Mouse (Mus musculus): ENCODE data around the gene Rtl8c.
"Not testable (repeated sequence)": the region's sequence is repeated elsewhere in the genome, so short reads cannot be mapped to it uniquely, and the experiment has no call there.

Gene Rtl8c

DNA sequence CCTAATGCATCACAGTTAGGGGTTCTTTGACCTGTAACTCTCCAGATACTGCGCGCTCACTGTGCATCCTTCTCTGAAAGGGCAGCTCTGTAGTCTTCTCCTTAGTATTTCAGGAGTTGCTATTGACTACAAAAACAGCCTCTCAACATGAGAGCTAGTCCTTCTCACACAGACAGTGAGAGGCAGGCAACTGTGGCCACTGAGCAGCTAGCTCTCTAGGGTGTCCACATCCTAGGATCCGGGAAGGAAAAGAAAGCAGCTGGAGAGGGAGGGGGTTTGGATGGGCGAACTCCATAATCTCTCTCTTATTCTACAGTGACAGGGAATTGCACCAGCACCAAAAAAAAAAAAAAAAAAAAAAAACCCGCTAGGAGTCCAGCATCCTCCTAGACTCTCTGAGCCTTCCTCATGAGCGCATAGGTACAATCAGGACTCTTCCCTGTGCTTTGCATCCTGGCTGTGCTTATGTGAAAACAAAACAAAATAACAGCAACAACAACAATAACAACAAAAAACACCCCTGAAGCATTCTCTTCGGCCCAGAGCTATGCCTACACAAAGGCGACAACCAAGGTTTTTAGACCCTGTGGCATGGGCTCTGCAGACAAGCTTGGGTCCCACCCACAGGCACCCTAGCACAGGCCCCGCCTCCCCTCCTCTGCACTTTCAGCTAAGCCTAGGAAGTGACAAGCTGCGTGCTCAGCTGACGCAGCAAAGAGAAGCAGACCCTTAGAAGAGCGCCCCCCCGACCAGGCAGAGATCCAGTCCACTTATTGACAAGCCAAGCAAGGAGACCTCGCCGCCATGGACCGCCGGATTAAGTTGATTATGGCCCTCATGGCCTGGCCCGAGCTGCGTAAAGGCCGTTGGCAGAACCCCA is at the start of gene Rtl8c:
Gene Rtl8c (plus strand): TSS at position 791 of the 880 bp plus-strand sequence.
- DNase-seq (ENCODE audit: low spot score) = peak; percentile 25

- DNase-seq (ENCODE audit: low spot score) = no peak
Measured at GRCm38 (mm10) chrX:53579311-53579710, 28.5 kb upstream of the Rtl8c start.

- DNase-seq (ENCODE audit: low spot score) = not testable (repeated sequence)
Measured at GRCm38 (mm10) chrX:53581407-53581806, 26.4 kb upstream of the Rtl8c start.

- not testable (repeated sequence) for DNase-seq (ENCODE audit: low spot score)
Measured at GRCm38 (mm10) chrX:53583404-53583803, 24.4 kb upstream of the Rtl8c start.

- peak; percentile 26 for DNase-seq (ENCODE audit: low spot score)
Measured at GRCm38 (mm10) chrX:53599993-53600392, 7.8 kb upstream of the Rtl8c start.

DNA sequence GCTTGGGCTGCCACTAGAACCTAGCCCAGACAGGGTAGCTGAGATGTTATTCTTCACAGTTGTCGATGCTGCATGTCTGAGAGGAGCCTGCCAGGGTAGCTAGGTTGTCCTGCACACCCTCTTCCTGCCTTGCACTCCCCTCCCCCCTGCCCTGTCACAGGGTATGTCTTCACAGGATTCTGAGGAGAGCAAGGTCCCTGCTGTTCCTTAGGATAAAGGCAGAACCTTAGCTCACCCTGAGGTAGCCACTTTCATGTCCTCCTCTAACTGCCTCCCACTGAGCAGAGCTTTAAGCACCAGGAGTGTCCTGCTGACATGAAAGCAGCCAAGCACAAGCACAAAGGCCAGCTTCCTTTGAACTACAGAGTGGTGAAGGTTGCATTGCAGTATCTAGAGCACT is 1.7 kb upstream of the Rtl8c start:
- not testable (repeated sequence) for DNase-seq (ENCODE audit: low spot score)

DNA sequence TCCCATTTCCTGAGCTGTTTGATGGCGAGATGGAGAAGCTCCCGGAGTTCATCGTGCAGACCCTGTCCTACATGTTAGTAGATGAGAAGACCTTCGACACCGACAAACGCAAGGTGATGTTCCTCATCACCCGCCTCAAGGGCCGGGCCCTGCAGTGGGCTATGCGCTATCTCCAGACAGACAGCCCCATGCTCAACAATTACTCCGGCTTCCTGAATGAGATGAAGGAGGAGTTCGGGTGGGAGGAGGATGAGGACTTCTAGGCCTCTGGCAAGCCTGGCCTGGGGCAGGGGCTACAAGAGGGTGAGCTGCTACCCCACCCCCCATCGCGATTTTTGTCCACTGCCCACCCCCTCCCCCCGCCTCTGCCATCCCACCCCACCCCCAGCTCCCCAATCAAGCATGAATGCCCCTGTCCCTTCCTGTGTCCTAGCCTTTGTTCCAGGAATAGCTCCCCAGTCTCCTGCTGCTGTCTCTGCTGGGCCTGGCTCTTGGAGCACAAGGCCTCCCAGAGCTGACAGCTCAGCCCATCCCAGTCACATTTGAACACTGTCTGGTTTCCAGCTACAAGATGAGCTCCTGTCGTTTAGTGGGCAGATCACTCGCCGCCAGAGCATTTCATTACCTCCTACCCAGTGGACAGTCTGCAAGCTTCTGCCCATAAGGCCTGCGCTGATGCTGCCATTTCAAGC is 436 bp downstream of the Rtl8c start:
- DNase-seq (ENCODE audit: low spot score) = no peak

DNA sequence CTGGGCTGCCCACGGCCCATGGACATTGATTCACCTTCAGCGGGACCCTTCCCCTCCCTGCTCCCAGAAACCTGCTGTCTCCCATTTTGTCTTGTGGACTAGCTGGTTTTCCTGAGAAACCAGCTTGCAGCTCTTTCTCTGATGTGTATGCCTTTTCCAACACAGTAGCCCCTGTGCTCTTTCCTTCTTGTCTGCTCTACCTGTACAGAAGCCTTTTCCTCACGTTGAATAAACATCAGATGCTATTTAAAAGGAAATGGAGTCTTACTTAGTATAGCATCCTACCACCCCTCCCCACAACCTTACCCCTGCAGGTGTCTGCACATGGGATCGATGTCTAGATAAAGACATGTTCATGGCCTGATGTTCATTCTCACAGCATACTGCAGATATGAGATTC is 1.0 kb downstream of the Rtl8c start, which contains the start of gene Gm14597:
Gene Gm14597 (minus strand): TSS at position 101 of the 400 bp plus-strand sequence.
- not testable (repeated sequence) for DNase-seq (ENCODE audit: low spot score)

DNA sequence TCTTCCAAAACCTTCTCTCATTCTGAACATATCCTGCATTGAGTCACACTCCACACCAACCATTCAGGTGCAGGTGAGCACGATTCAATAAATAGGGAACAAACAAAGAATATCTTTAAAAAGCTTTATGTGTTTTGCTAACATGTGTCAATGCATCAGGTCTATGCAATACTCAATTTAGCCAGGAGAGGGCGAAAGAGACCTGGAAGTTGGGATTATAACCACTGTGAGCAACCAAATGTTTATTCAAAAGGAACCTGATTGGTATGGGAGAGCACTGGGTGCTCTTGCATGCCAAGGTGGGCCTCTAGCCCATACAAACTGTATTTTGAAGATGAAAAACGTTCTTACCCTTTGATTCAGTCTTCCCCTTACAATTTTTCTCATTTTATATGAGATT is 2.7 kb downstream of the Rtl8c start:
- DNase-seq (ENCODE audit: low spot score) = peak; percentile 69

DNA sequence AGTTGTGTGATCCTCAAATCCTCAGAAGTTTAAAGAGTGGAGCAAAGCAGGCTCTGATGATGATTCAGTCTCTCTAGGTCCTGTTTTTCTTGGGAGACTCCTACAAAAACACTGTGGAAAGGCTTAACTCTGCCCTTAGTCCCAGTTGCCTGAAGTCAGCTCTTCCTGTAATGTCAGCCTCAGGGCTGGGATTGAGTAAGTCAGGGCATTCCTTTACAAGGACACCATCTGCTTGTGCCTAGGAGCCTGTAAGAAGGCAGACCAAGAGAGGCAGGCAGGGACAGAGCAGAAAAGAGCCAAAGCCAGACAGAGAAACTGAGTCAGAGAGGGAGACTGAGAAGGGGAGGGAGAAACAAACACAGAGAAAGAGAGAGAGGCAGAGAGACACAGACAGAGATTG is 3.6 kb downstream of the Rtl8c start:
- DNase-seq (ENCODE audit: low spot score) = not testable (repeated sequence)

- not testable (repeated sequence) for DNase-seq (ENCODE audit: low spot score)
Measured at GRCm38 (mm10) chrX:53638107-53638506, 30.3 kb downstream of the Rtl8c start.

DNA sequence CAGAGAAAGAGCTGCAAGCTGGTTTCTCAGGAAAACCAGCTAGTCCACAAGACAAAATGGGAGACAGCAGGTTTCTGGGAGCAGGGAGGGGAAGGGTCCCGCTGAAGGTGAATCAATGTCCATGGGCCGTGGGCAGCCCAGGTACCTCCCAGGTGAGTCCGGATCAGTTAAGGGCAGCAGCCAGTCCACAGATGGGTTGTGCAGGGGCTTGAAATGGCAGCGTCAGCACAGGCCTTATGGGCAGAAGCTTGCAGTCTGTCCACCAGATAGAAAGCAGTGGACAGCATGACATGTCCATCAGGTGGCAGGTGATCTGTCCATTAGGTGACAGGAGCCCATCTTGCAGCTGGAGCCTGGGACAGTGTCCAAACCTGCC is 34.8 kb downstream of the Rtl8c start:
- DNase-seq (ENCODE audit: low spot score) = not testable (repeated sequence)

- DNase-seq (ENCODE audit: low spot score) = peak; percentile 56
Measured at GRCm38 (mm10) chrX:53642980-53643961, 35.4 kb downstream of the Rtl8c start, which contains the start of gene Rtl8a. Gene Rtl8a, minus strand, starts transcription at chrX:53643682.

GRCm38 (mm10) chrX:53645885-53646284 is 38.1 kb downstream of the Rtl8c start:
- no peak for DNase-seq (ENCODE audit: low spot score)

- not testable (repeated sequence) for DNase-seq (ENCODE audit: low spot score)
Measured at GRCm38 (mm10) chrX:53652917-53653316, 45.1 kb downstream of the Rtl8c start.

Measured in ovary, postnatal 14 days (tissue).